ENCODE assay signal across 10 mouse cellular contexts in the genomic region with DNA sequence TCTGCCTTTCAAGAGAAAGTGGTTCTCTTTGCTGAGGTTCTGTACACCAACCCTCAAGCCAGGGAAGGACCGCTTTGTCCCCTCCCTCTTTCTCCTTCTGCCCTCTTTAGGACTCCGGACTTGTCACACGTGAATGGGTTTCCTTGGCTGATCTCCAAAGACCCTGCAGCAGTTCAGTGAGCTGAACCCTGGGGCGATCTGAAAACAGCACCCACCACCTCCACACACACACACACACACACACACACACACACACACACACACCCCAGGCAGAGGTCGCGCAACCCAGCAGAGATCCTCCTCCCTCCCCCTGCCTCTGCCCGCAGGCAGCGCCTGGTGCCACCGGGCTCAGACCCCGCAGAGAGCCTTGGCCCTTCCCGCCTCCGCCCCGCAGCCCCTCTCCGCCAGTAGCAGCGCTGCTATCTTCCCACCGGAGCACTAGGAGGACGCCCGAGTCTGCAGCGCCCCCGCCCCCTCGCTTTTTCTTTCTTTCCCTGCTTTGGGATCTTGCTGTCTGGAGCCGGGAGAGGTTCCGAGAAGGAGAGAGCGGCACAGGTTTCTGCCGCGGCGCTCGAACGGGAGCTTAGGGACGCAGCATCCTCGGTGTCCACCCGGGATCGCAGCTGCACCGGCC. TPM values are rescaled to one million over a fixed set of nuclear protein-coding genes. Genes with fewer than 3 reads are reported as not detected.
DNase-seq lines count a peak whose midpoint lies in the region; ATAC-seq and TF ChIP-seq lines count a peak whose summit lies in the region.
"Had no signal": no experiment of that assay in that cellular context is flagged by ENCODE, and none has a peak within 500 bp of the region (broad histone marks: within the 10 kb centered on the region; RNA-seq: fewer than 3 reads in every experiment).

Gene B3gat2 (plus strand): TSS at position 252 of the 634 bp plus-strand sequence.

- H3K4me3 ChIP-seq in forebrain, embryonic 14.5 days (ENCODE audit: low read depth, low read length): peak within 1 kb of the TSS; percentile 61
- peak within 1 kb of the TSS; percentile 69 for H3K4me3 ChIP-seq in kidney, adult 2 months (ENCODE audit: insufficient read depth, low read depth, low read length)
- H3K4me3 ChIP-seq in limb, embryonic 14.5 days (replicated peaks; ENCODE audit: low read length): peak within 1 kb of the TSS; percentile 60

- peaks cover 9% of the 10 kb centered on the region for H3K4me1 ChIP-seq in forebrain, embryonic 14.5 days (ENCODE audit: control insufficient read depth, insufficient read depth, low read length)
- H3K4me1 ChIP-seq in kidney, adult 2 months (ENCODE audit: control insufficient read depth, insufficient read depth, low read length): no peaks in the 10 kb centered on the region; the same call in 1 of the 2 replicates
- no peaks in the 10 kb centered on the region for H3K4me1 ChIP-seq in limb, embryonic 14.5 days (ENCODE audit: control insufficient read depth, insufficient read depth, low read length)

- no peaks in the 10 kb centered on the region for H3K9me3 ChIP-seq in forebrain, embryonic 14.5 days (replicated peaks; ENCODE audit: control insufficient read depth, low read length)
- H3K9me3 ChIP-seq in limb, embryonic 14.5 days (ENCODE audit: control insufficient read depth, low read length): no peaks in the 10 kb centered on the region
- H3K9me3 ChIP-seq: G1E had no signal

- peak; percentile 7 for DNase-seq in gastrocnemius, postnatal 14 days
- DNase-seq in gastrocnemius, adult 8-10 months (ENCODE audit: low spot score in 2 of 2): no peak
- DNase-seq in brain, adult 2 months (ENCODE audit: low read depth, low spot score): peak; percentile 61
- peak; percentile 80 for DNase-seq in forebrain, embryonic 14.5 days (ENCODE audit: low spot score)
- peak; percentile 95 for DNase-seq in kidney, adult 2 months
- DNase-seq in limb, embryonic 14.5 days (ENCODE audit: low spot score): peak; percentile 33
- DNase-seq in retina, postnatal 1 day: peak; percentile 80
- no peak for DNase-seq in natural killer cell, adult 2 months (ENCODE audit: low spot score in 2 of 2)

- WGBS in forebrain, embryonic 14.5 days: under 1% methylated on average over 33 of the region's 34 CpGs
- 2% methylated on average over 34 of the region's 34 CpGs for WGBS in kidney, adult 2 months
- under 1% methylated on average over 33 of the region's 34 CpGs for WGBS in limb, embryonic 14.5 days

- H3K27ac ChIP-seq in forebrain, embryonic 14.5 days (ENCODE audit: low read depth, low read length): peak within 1 kb of the TSS; percentile 85
- H3K27ac ChIP-seq in kidney, adult 2 months (ENCODE audit: insufficient read depth, low read depth, low read length): peak within 1 kb of the TSS; percentile 82
- no peak within 1 kb of the TSS for H3K27ac ChIP-seq in limb, embryonic 14.5 days (replicated peaks; ENCODE audit: low read depth, low read length)
- H3K27ac ChIP-seq: macrophage had no signal

- ATAC-seq in forebrain, embryonic 14.5 days: peak; percentile 54
- ATAC-seq in limb, embryonic 14.5 days (ENCODE audit: low FRiP score, low read depth): peak; percentile 38; the same call in 1 of the 2 replicates

- no peak for TF ChIP-seq CTCF in kidney, adult 2 months (conservative IDR thresholded peaks at IDR 0.05; ENCODE audit: insufficient read depth, insufficient read length, low read depth, low read length)

- H3K36me3 ChIP-seq in forebrain, embryonic 14.5 days (ENCODE audit: control insufficient read depth, insufficient read depth, low read length): no peaks in the 10 kb centered on the region
- no peaks in the 10 kb centered on the region for H3K36me3 ChIP-seq in kidney, adult 2 months (ENCODE audit: control insufficient read depth, insufficient read depth, low read length)
- H3K36me3 ChIP-seq in limb, embryonic 14.5 days (ENCODE audit: control insufficient read depth, insufficient read depth, low read length): no peaks in the 10 kb centered on the region
- H3K36me3 ChIP-seq: G1E had no signal

- peak within 1 kb of the TSS; percentile 75 for H3K4me2 ChIP-seq in forebrain, embryonic 14.5 days (ENCODE audit: low read length)
- peak within 1 kb of the TSS; percentile 99 for H3K4me2 ChIP-seq in limb, embryonic 14.5 days (replicated peaks; ENCODE audit: low read depth, low read length, severe bottlenecking)

- peak within 1 kb of the TSS; percentile 82 for H3K9ac ChIP-seq in forebrain, embryonic 14.5 days (ENCODE audit: low read length)
- H3K9ac ChIP-seq in limb, embryonic 14.5 days (ENCODE audit: low read depth, low read length, severe bottlenecking): peak within 1 kb of the TSS; percentile 48

- peaks cover 15% of the 10 kb centered on the region for H3K27me3 ChIP-seq in forebrain, embryonic 14.5 days (replicated peaks; ENCODE audit: control insufficient read depth, insufficient read depth, low read length)
- H3K27me3 ChIP-seq in kidney, adult 2 months (replicated peaks; ENCODE audit: control insufficient read depth, insufficient read depth, low read length): no peaks in the 10 kb centered on the region
- peaks cover 38% of the 10 kb centered on the region for H3K27me3 ChIP-seq in limb, embryonic 14.5 days (ENCODE audit: control insufficient read depth, insufficient read depth, low read length)

- TF ChIP-seq POLR2A in kidney, adult 2 months (IDR thresholded peaks at IDR 0.05; ENCODE audit: low read depth, low read length): no peak
- TF ChIP-seq POLR2A in limb, embryonic 14.5 days (IDR thresholded peaks at IDR 0.05; ENCODE audit: borderline replicate concordance, extremely low read depth, insufficient read depth, insufficient read length): no peak

- intact Hi-C loops in gastrocnemius, postnatal 14 days (cut with DNase I; ENCODE audit: low total_unique reads): loop anchor here (5.0 kb wide), 1 partner anchor 36 kb away; no protein-coding TSS in a partner anchor

RNA-seq across cellular contexts. Expression of gene B3gat2, which starts in this region (rescaled TPM):
- not detected for total RNA-seq in gastrocnemius, postnatal 14 days (2021)
- not detected for total RNA-seq in gastrocnemius, adult 8-10 months (2022)
- 10.4 and 12.5 TPM in 2 replicates for polyA plus RNA-seq in forebrain, embryonic 14.5 days (2014; fragmentation: Nextera tagmentation; extraction: Ambion mirVana)
- polyA plus RNA-seq in kidney, adult 2 months (2012; rRNA removed): 58.8 and 81.1 TPM in 2 replicates
- polyA plus RNA-seq in limb, embryonic 14.5 days (2012; rRNA removed): 1.2 and 1.8 TPM in 2 replicates
- 0.99 and 1.4 TPM in 2 replicates for polyA plus RNA-seq in limb, embryonic 14.5 days (2014; fragmentation: Nextera tagmentation; extraction: Ambion mirVana)

Comparison
In these comparisons a context has a peak if more than half of its experiments do, and no peak if none do; other contexts are left out.
1. Peak in DNase-seq in gastrocnemius, postnatal 14 days; RNA of the gene not detected or under 1 TPM.
2. DNase-seq: peak in brain, adult 2 months (single experiment), forebrain, embryonic 14.5 days (single experiment), kidney, adult 2 months (single experiment), limb, embryonic 14.5 days (single experiment) and retina, postnatal 1 day (single experiment); none in gastrocnemius, adult 8-10 months (0 of 2) and natural killer cell, adult 2 months (0 of 2).
3. Peak in every context shown above with its lines, with median percentiles within 50 percentile points of each other: H3K4me3 ChIP-seq.